Mouse (Mus musculus): ENCODE data around the gene Asna1.

The Asna1 gene

GRCm38 (mm10) chr8:84974543-84975142, 50.4 kb downstream of the Asna1 start:
- DNase-seq (ENCODE audit: low spot score), result peak; percentile 31

GRCm38 (mm10) chr8:84973803-84974542, 51.1 kb downstream of the Asna1 start:
- peak; percentile 66 for DNase-seq (ENCODE audit: low spot score)

GRCm38 (mm10) chr8:84973079-84973478, 52.0 kb downstream of the Asna1 start:
- no peak for DNase-seq (ENCODE audit: low spot score)

- DNase-seq (ENCODE audit: low spot score), result no peak
These were observed 54.2 kb downstream of the Asna1 start for GRCm38 (mm10) chr8:84970913-84971312.

- DNase-seq (ENCODE audit: low spot score), result no peak
These were observed 54.8 kb downstream of the Asna1 start for GRCm38 (mm10) chr8:84970135-84970790.

GRCm38 (mm10) chr8:84969241-84970134, 55.6 kb downstream of the Asna1 start, which contains the start of the genes Gm49661, Prdx2 and Rnaseh2a:
TSS of gene Gm49661 (minus strand) at chr8:84969433.
TSS of gene Prdx2 (plus strand) at chr8:84969587.
TSS of gene Rnaseh2a (minus strand) at chr8:84969767.
- DNase-seq (ENCODE audit: low spot score), result peak; percentile 36

GRCm38 (mm10) chr8:84968650-84969049, 56.4 kb downstream of the Asna1 start:
- DNase-seq (ENCODE audit: low spot score), result no peak

Measured in T-cell, adult 2 months (primary cell).